Mouse (Mus musculus) lung, adult 18-20 months (tissue): Measurements from ENCODE around the gene Pten.
"Not testable (repeated sequence)": the region's sequence is repeated elsewhere in the genome, so short reads cannot be mapped to it uniquely, and the experiment has no call there.

Experiments
- DNase-seq, 2 experiments: peaks; one replicate each; pipeline ENCODE4 v3.0.0; 2022; ENCODE audit warnings: mixed read lengths in 2 of 2

Gene Pten

DNA sequence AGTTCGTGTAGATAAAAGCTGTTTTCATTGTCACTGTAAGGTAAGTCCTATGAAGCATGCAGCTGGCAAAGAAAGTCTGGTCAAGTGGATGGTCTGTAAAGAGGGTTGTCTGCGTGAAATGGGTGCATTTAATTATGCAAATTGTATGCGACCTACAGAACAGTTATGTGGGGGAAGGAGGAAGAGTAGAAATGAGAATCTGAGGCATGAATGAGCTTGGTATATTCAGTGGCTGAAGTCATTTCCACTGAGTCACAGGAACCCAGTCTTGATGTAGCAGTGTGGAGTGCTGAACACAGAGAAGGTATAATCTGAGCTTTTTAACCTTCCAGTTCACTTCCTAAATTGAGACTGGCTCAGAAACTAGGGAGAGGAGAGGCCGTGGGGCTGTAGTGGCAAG is 61.5 kb downstream of the Pten start:
- no peak for DNase-seq

DNA sequence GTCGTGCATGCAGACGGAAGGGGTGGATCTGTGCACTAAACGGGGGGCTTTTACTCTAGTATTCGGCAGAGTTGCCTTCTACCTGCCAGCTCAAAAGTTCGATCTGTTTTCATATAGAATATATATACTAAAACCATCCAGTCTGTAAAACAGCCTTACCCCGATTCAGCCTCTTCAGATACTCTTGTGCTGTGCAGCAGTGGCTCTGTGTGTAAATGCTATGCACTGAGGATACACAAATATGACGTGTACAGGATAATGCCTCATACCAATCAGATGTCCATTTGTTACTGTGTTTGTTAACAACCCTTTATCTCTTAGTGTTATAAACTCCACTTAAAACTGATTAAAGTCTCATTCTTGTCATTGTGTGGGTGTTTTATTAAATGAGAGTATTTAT is 65.7 kb downstream of the Pten start:
- DNase-seq = not testable (repeated sequence)

- no peak for DNase-seq
These were observed 69.3 kb downstream of the Pten start for GRCm38 (mm10) chr19:32826616-32827015.

DNA sequence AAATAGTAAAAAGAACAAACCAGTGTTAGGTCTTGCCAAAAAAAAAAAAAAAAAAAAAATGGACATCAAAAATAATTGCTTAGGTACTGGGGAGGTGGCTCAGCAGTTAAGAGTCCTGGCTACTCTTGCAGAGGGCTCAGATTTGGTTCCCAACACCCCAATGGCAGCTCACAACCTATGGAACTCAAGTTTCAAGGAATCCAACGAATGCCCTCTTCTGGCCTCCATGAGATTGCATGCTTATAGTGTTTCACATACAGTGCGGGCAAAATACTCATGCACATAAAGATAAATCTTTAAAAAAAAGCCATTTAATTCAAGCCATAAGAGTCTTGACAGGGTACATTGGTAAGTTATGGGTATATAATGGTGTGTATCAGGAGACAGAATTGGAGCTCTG is 72.6 kb downstream of the Pten start:
- DNase-seq = no peak

- DNase-seq = no peak
These were observed 74.0 kb downstream of the Pten start for GRCm38 (mm10) chr19:32831286-32831685.

DNA sequence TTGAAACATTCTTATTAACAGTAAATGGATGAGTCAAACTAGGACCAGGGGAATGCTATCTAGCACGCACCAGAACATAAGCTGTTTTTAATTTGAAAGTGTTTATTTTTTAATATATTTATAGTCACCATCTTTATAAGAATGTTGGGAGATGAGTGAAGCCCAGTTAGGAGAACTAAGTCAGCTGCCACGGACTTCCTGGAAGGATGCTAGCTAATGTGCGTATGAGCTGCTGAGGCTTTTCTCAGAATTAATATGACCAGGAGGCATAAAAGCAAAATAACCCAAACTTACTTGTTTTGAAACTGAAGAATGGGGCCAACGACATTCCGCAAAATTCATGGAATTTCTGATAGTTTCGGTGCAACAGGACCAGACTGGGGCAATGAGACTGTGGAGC is 83.2 kb downstream of the Pten start:
- DNase-seq = no peak

- no peak for DNase-seq
These were observed 87.2 kb downstream of the Pten start for GRCm38 (mm10) chr19:32844486-32844885.

- DNase-seq = no peak
These were observed 90.7 kb downstream of the Pten start for GRCm38 (mm10) chr19:32848041-32848440.

GRCm38 (mm10) chr19:32852306-32852705 is 95.0 kb downstream of the Pten start:
- no peak for DNase-seq

DNA sequence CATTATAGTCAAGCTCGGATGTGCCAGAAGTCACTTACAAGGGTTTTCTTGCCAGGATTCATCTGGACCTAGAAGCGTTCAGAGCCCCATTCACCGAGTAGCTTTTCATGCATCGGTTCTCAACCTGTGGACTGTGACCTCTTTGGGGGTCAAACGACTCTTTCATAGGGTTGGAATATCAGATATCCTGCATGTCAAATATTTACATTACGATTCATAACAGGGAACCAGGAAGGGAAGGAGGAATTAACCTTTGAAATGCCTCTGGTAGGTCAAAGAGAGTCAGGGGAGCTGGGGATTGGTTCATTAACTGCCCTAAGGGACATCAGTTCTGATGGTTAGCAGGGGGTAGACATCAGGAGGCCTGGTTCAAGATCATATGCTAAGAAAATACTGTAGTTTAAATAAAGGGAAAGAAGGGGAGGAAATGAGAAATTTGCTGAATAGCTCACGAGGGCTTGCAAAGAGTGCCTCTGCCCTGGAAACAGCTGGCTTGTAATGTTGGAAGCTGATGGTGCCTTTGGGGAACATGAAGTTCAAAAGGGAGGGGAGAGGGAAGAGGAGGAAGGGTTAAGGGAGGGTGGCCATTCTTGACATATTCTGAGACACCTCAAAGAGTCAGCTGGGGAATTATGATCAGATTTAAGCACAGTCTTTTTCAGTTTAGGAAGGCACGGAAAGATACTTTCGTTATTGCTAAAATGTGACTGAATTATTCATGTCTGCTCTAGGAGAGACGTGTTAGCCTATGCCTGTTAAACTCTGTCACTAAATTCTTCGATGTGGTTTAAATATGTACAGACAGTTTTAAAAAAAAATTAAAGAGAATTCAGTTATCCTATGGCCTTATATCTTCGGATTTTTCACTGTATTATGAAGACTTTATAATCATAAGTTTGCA is 104.6 kb downstream of the Pten start:
- DNase-seq = no peak

- no peak for DNase-seq
These were observed 109.5 kb downstream of the Pten start for GRCm38 (mm10) chr19:32866765-32867164.

DNA sequence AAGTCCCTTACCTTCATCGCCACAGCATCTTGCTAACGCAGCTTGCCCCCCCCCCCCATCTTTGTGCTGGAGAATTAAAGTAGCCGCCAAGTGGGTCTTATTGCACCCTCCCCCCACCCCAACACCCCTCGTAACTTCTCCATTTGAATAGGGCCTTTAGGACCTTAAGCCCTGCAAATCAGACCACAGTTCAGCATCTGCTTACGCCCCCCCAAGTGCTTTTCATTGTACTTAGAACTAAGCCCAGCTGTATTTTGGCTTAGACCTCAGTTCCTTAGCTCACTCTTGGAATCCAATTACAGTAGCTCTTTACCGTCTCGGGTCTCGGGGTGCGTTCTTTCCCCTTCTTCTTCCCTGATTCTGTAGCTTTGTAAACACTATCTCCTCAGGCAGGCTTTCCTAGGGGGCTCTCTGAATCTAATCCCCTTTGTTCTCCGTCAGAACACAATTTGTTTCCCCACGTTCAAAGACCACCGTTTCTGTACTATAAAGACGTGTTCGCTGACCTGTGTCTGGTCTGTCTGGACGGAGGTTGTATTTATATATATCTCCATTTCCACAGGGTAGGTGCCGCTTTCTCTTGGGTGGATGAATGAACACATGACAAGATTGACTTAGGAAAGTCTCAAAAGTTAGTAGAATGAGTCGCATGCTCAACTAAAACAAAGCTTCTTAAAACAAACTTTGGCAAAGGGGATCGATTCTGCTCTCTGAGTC is 110.0 kb downstream of the Pten start:
- no peak for DNase-seq

DNA sequence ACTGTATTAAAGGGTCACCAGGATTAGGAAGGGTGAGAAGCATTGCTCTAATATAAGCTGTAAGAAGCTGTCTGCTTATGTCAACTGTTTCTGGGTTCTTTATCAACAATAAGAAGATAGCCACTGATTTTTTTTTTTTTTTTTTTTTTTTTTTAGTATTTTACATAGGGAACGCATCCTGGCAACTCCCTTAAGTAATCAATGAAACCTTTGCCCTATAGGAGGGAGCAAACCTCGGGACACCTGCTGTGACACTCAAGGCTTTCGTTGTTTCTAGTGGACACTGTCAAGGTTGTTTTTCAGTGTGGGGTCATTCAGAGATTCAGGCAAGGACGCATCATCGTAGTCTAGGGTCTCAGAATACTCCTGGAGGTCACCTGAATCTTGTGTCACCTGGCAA is 111.3 kb downstream of the Pten start:
- DNase-seq = no peak

DNA sequence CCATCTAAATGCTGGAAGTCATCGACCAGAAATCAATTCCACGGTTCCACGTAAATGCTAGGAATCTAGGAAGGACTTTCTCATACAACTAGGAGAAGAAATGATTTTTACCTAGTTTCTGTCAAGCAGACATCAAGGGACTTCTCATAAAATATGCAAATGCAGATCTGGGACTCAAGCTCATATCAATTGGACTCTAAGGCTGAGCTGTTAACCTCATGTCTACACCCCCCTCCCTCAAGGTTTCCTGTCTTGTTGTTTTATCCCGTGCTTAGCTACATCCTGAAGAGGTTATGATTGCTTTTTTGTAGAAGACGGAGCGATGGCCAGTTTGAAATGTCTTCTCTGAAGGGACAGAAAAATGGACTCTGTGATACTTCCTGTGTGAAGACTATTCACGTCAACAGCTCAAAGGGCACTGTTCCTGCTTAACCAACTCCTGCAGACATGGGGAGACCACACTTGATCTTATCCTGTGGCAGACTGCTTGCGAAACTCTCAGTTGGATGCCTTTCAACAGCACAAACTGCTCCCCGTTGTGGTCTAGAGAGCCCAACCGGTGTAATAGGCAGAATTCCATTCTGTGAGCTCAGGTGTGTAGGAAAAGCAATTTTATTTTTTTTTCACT is 111.9 kb downstream of the Pten start:
- DNase-seq = peak; percentile 58 to 77

DNA sequence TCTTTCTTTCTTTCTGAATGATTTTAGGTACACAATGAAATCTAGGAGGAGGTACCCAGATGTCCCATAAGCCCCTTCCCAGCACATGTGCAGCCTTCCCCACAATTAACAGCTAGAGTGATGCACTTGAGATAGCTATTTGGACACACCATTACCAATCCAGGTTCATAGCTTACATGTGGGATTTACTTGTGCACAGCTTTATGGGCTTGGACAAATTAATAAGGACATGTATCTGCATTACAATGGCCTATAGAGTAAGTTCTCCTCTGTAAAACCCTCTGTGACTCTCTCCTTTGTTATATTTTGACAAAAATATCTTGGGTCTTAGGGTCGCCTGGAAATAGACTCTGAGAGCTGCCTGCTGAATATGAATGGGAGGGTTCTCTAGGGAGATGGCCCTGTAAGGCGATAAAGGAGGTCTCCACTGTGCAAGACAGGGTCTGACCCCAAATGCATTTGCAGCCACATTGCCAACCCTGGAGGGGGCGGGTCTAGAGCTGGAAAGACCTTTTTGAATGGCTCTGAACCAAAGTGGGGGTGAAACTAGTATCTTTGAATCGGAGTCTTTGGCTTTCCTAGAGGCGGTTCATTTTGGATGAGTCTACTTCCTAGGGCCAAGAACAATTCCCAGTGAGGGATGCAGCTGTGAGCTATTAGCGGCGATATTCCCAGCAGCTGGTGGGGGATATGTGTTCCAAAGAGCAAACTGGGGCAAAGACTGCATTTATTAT is 116.8 kb downstream of the Pten start:
- no peak for DNase-seq
